Mouse (Mus musculus) MEL (cell line): ENCODE data around the gene Lhfpl3. TPM values are rescaled to one million over a fixed set of nuclear protein-coding genes. Genes with fewer than 3 reads are reported as not detected.

Experiments
- DNase-seq: peaks from one replicate; pipeline ENCODE4 v3.0.0; 2011; ENCODE audit warnings: low read depth, low spot score
- H3K27ac ChIP-seq: 2 replicates; pipeline ENCODE4 v1.5.1; 2012; ENCODE audit warnings: low read depth, mild to moderate bottlenecking, control low read depth, low read length, moderate library complexity; ENCODE audit not compliant: control insufficient read depth
- H3K27me3 ChIP-seq, 2 experiments: fragments of 150-350 bp in 1 of 2; sonication (generic) in 1 of 2; 2 replicates each; pipeline ENCODE4 v1.6.1; 2012; ENCODE audit warnings: low read length in 2 of 2, mild to moderate bottlenecking in 2 of 2, improper control_type of control experiment in 1 of 2, moderate library complexity in 1 of 2; ENCODE audit not compliant: insufficient read depth in 2 of 2, control insufficient read depth in 1 of 2
- H3K36me3 ChIP-seq, 2 experiments: 2 replicates each; pipeline ENCODE4 v1.6.1; 2012 to 2014; ENCODE audit warnings: low read length in 2 of 2, improper control_type of control experiment in 1 of 2, inconsistent platforms in 1 of 2, mild to moderate bottlenecking in 1 of 2; ENCODE audit not compliant: insufficient read depth in 2 of 2, control insufficient read depth in 1 of 2
- H3K4me1 ChIP-seq, 2 experiments: fragments of 150-350 bp in 1 of 2; sonication (generic) in 1 of 2; 2 replicates each; pipeline ENCODE4 v1.6.1; 2012; ENCODE audit warnings: low read length in 2 of 2, improper control_type of control experiment in 1 of 2, mild to moderate bottlenecking in 1 of 2; ENCODE audit not compliant: insufficient read depth in 2 of 2, control insufficient read depth in 1 of 2
- H3K4me3 ChIP-seq, 2 experiments: fragments of 150-350 bp in 1 of 2; sonication (generic) in 1 of 2; 2 replicates each; pipeline ENCODE4 v1.5.1; 2012; ENCODE audit warnings: low read depth in 2 of 2, low read length in 2 of 2, mild to moderate bottlenecking in 2 of 2, moderate library complexity in 2 of 2, control low read depth in 1 of 2, improper control_type of control experiment in 1 of 2; ENCODE audit not compliant: control insufficient read depth in 1 of 2, insufficient read depth in 1 of 2
- H3K79me2 ChIP-seq: 2 replicates; pipeline ENCODE4 v1.6.1; 2012; ENCODE audit warnings: mild to moderate bottlenecking, low read length, moderate library complexity; ENCODE audit not compliant: control insufficient read depth, poor library complexity, insufficient read depth
- H3K9ac ChIP-seq: 2 replicates; pipeline ENCODE4 v1.6.1; 2012; ENCODE audit warnings: low read depth, mild to moderate bottlenecking, control low read depth, low read length, moderate library complexity; ENCODE audit not compliant: control insufficient read depth, poor library complexity, severe bottlenecking
- H3K9me3 ChIP-seq: fragments of 150-350 bp; sonication (generic); replicated peaks from 2 replicates; pipeline ENCODE4 v1.6.1; 2012; ENCODE audit warnings: mild to moderate bottlenecking, low read length, improper control_type of control experiment, moderate library complexity; ENCODE audit not compliant: insufficient read depth
- BHLHE40 ChIP-seq: IDR thresholded peaks from 2 replicates; pipeline ENCODE4 v1.6.1; 2012; ENCODE audit warnings: low read depth, mild to moderate bottlenecking, inconsistent platforms, low read length, improper control_type of control experiment, borderline replicate concordance
- CHD1 ChIP-seq: IDR thresholded peaks from 2 replicates; pipeline ENCODE4 v1.6.1; 2012; ENCODE audit warnings: low read depth, mild to moderate bottlenecking, inconsistent platforms, low read length, improper control_type of control experiment
- CHD2 ChIP-seq: IDR thresholded peaks from 2 replicates; pipeline ENCODE4 v1.6.1; 2011; ENCODE audit warnings: low read length, improper control_type of control experiment
- ELF1 ChIP-seq: IDR thresholded peaks from 2 replicates; pipeline ENCODE4 v1.6.1; 2014; ENCODE audit warnings: low read depth, mild to moderate bottlenecking, inconsistent platforms, low read length, improper control_type of control experiment, moderate library complexity
- EP300 ChIP-seq, 2 experiments: IDR thresholded peaks; 2 replicates each; pipeline ENCODE4 v1.6.1; 2011; ENCODE audit warnings: improper control_type of control experiment in 2 of 2, low read length in 2 of 2, low read depth in 1 of 2, mild to moderate bottlenecking in 1 of 2
- ETS1 ChIP-seq: IDR thresholded peaks from 2 replicates; pipeline ENCODE4 v1.6.1; 2012; ENCODE audit warnings: low read depth, mild to moderate bottlenecking, inconsistent platforms, low read length, improper control_type of control experiment, moderate library complexity
- GABPA ChIP-seq: IDR thresholded peaks from 2 replicates; pipeline ENCODE4 v1.6.1; 2012; ENCODE audit warnings: low read depth, mild to moderate bottlenecking, inconsistent platforms, low read length, improper control_type of control experiment, moderate library complexity
- GATA1 ChIP-seq: IDR thresholded peaks from 2 replicates; pipeline ENCODE4 v1.6.1; 2011; ENCODE audit warnings: low read depth, low read length, improper control_type of control experiment
- HCFC1 ChIP-seq: IDR thresholded peaks from 2 replicates; pipeline ENCODE4 v1.6.1; 2012; ENCODE audit warnings: low read depth, mild to moderate bottlenecking, inconsistent platforms, low read length, improper control_type of control experiment, moderate library complexity
- JUND ChIP-seq: IDR thresholded peaks from 2 replicates; pipeline ENCODE4 v1.6.1; 2011; ENCODE audit warnings: low read depth, mild to moderate bottlenecking, improper control_type of control experiment, low read length
- KAT2A ChIP-seq: conservative IDR thresholded peaks from 2 replicates; pipeline ENCODE4 v1.6.1; 2012; ENCODE audit warnings: low read depth, low read length, improper control_type of control experiment, inconsistent platforms
- MAFK ChIP-seq: IDR thresholded peaks from 2 replicates; pipeline ENCODE4 v1.6.1; 2011; ENCODE audit warnings: low read depth, mild to moderate bottlenecking, low read length, improper control_type of control experiment, borderline replicate concordance
- MAX ChIP-seq: IDR thresholded peaks from 2 replicates; pipeline ENCODE4 v1.6.1; 2011; ENCODE audit warnings: low read length, improper control_type of control experiment
- MAZ ChIP-seq: IDR thresholded peaks from 2 replicates; pipeline ENCODE4 v1.6.1; 2012; ENCODE audit warnings: low read depth, mild to moderate bottlenecking, inconsistent platforms, low read length, improper control_type of control experiment
- MXI1 ChIP-seq: IDR thresholded peaks from 2 replicates; pipeline ENCODE4 v1.6.1; 2011; ENCODE audit warnings: mild to moderate bottlenecking, low read depth, low read length, improper control_type of control experiment
- RCOR1 ChIP-seq: IDR thresholded peaks from 2 replicates; pipeline ENCODE4 v1.6.1; 2012; ENCODE audit warnings: low read depth, mild to moderate bottlenecking, inconsistent platforms, low read length, improper control_type of control experiment
- TAL1 ChIP-seq: IDR thresholded peaks from 2 replicates; pipeline ENCODE4 v1.6.1; 2012; ENCODE audit warnings: mild to moderate bottlenecking, inconsistent platforms, low read length, moderate library complexity, mixed read lengths
- TCF12 ChIP-seq: IDR thresholded peaks from 2 replicates; pipeline ENCODE4 v1.6.1; 2014; ENCODE audit warnings: low read depth, mild to moderate bottlenecking, inconsistent platforms, low read length, improper control_type of control experiment, moderate library complexity
- UBTF ChIP-seq: IDR thresholded peaks from 2 replicates; pipeline ENCODE4 v1.6.1; 2012; ENCODE audit warnings: low read depth, mild to moderate bottlenecking, inconsistent platforms, low read length, improper control_type of control experiment, moderate library complexity, borderline replicate concordance; ENCODE audit not compliant: insufficient read depth
- USF1 ChIP-seq: IDR thresholded peaks from 2 replicates; pipeline ENCODE4 v1.6.1; 2014; ENCODE audit warnings: low read depth, mild to moderate bottlenecking, inconsistent platforms, low read length, improper control_type of control experiment, moderate library complexity
- USF2 ChIP-seq, 2 experiments: IDR thresholded peaks; 2 replicates each; pipeline ENCODE4 v1.6.1; 2011 to 2012; ENCODE audit warnings: improper control_type of control experiment in 2 of 2, low read length in 2 of 2, borderline replicate concordance in 1 of 2, inconsistent platforms in 1 of 2, low read depth in 1 of 2, mild to moderate bottlenecking in 1 of 2; ENCODE audit not compliant: insufficient read depth in 1 of 2
- ZKSCAN1 ChIP-seq: IDR thresholded peaks from 2 replicates; pipeline ENCODE4 v1.6.1; 2012; ENCODE audit warnings: low read depth, mild to moderate bottlenecking, inconsistent platforms, low read length, improper control_type of control experiment, moderate library complexity
- ZMIZ1 ChIP-seq: IDR thresholded peaks from 2 replicates; pipeline ENCODE4 v1.6.1; 2012; ENCODE audit warnings: low read depth, mild to moderate bottlenecking, inconsistent platforms, low read length, improper control_type of control experiment, moderate library complexity
- ZNF384 ChIP-seq: IDR thresholded peaks from 2 replicates; pipeline ENCODE4 v1.6.1; 2012; ENCODE audit warnings: low read depth, mild to moderate bottlenecking, inconsistent platforms, low read length, improper control_type of control experiment
- polyA plus RNA-seq, 2 experiments: library from polyadenylated mRNA; stranded (reverse) in 1 of 2; unstranded in 1 of 2; fragments of >175 nt in 1 of 2; fragments of >200 nt in 1 of 2; gene quantifications; 2 replicates each; pipeline versions ENCODE4 v1.2.1 to v1.2.4; 2012; ENCODE audit warnings: low replicate concordance in 2 of 2, low read depth in 1 of 2; ENCODE audit not compliant: insufficient read length in 2 of 2, insufficient read depth in 1 of 2, missing spikeins in 1 of 2
- total RNA-seq: library from RNA; depleted of rRNA; stranded (reverse); fragments of 300-350 nt; gene quantifications from 2 replicates; pipeline ENCODE4 v1.2.3, GENCODE M21; 2012

Gene Lhfpl3
- total and polyA plus RNA-seq, 3 experiments = not detected

DNA sequence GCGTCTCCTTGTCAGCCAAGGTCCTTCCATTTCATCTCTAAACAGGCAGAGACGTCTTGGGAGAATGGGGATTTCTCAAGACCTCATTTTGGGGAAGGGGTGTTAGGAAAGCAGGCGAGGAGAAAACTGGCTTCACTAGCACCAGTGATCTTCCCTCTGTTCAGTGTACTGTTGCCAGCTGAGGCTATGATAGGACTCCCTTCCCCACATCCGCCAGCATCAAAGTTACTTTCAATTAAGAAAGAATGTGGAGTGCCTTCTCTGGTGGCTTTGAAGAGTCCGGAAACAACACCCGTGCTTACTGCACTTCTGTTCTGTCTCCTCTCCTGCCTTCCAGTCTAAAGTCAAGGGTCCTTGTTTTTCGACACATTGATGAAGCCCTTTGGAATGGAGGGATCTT lies 1.4 kb downstream of the Lhfpl3 start:
- Histone ChIP-seq H3K4me1 (no peaks in the 10 kb centered on the region), H3K4me3 (no peak overlapping the region), H3K79me2 (no peaks in the 10 kb centered on the region), H3K9ac (no peak overlapping the region), H3K9me3 (no peaks in the 10 kb centered on the region), H3K27me3 (no peaks in the 10 kb centered on the region), H3K27ac (no peak overlapping the region), H3K36me3 (no peaks in the 10 kb centered on the region)
- no peak for DNase-seq
- no peak for TF ChIP-seq KAT2A
- TF ChIP-seq CHD1 = no peak
- TF ChIP-seq MAFK = no peak
- TF ChIP-seq ETS1 = no peak
- TF ChIP-seq HCFC1 = no peak
- no peak for TF ChIP-seq TCF12
- TF ChIP-seq GABPA = no peak
- no peak for TF ChIP-seq MXI1
- no peak for TF ChIP-seq ZNF384
- TF ChIP-seq ZKSCAN1 = no peak
- TF ChIP-seq CHD2 = no peak
- TF ChIP-seq ELF1 = no peak
- TF ChIP-seq TAL1 = no peak
- no peak for TF ChIP-seq JUND
- TF ChIP-seq ZMIZ1 = no peak
- TF ChIP-seq BHLHE40 = no peak
- no peak for TF ChIP-seq GATA1
- TF ChIP-seq USF2 (IDR thresholded peaks at IDR 0.05; ENCODE audit: borderline replicate concordance in 1 of 2, insufficient read depth in 1 of 2, low read depth in 1 of 2, low read length in 2 of 2) = no peak
- no peak for TF ChIP-seq EP300 (IDR thresholded peaks at IDR 0.05; ENCODE audit: low read depth in 1 of 2, low read length in 2 of 2)

DNA sequence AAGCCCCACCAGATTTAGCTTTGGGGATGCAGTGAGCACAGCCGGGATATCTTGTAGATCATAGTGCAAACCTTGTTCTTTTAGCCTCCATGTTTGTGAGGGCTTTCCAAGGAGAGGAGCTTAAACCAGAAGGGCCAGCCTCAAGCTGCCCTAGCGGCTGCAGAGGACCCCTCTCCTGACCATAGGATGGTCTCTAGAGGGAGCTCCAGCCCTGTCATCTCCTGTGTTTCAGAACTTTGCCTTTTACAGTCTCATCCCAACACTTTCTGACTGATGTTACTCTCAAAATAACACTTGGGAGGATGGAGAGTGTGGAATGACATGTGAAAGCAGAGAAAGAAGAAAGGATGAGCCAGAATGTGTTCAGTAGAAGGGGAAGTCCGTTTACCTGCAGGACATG lies 11.4 kb downstream of the Lhfpl3 start:
- no peak overlapping the region for H3K9ac ChIP-seq
- H3K4me1 ChIP-seq = no peaks in the 10 kb centered on the region
- no peaks in the 10 kb centered on the region for H3K79me2 ChIP-seq
- no peak overlapping the region for H3K27ac ChIP-seq
- H3K27me3 ChIP-seq = no peaks in the 10 kb centered on the region
- H3K36me3 ChIP-seq = no peaks in the 10 kb centered on the region
- H3K9me3 ChIP-seq = no peaks in the 10 kb centered on the region
- no peak overlapping the region for H3K4me3 ChIP-seq
- no peak for DNase-seq
- no peak for TF ChIP-seq ZKSCAN1
- no peak for TF ChIP-seq UBTF
- TF ChIP-seq USF1 = no peak
- no peak for TF ChIP-seq BHLHE40
- TF ChIP-seq MAX = no peak
- no peak for TF ChIP-seq JUND
- TF ChIP-seq MAZ = no peak
- TF ChIP-seq RCOR1 = no peak
